Mouse (Mus musculus): ENCODE measurements around the gene Gm27021.

Gene Gm27021

DNA sequence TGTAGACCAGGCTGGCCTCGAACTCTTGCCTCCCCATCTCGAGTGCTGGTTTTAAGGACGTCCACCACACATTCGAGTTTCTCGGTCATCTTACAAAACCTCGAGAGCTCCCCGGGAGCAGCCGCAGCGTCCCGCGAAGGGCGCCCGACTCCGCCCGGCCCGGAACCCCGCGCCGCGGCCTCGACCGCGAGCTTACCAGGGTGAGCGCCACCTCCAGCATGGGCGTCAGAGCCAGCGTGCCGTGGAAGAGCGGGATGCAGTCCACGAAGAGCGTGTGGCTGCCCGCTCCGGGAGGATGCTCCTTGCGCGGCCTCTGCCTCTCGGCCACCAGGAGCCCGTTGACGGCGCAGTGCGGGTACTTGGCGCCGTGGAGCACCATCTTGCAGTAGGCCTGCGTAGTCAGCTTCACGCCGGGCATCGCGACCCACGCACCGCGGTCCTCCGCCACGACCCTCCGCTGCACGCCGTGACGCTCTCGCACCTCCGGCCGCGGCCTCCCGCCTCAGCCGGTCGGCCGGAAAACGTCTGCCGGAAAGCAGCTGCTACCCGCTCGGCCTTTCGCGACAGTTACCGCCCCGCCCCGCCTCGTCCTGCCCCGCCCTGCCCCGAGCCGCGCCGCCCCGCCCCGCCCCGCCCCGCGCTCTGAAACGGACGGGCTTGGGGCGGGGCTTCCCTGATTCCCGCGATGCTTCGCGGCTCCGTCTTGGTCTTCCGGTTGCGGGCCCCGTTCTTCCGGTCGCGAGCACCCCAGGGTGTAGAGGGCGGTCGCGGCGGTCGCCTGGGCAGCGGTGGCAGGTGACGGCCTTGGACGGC is at the start of gene Gm27021, which contains the start of gene Cox4i1:
Gene Gm27021, minus strand, starts transcription at position 519 of the 813 bp plus-strand sequence.
Gene Cox4i1, plus strand, starts transcription at position 662 of the 813 bp plus-strand sequence.
- DNase-seq: peak; percentile 94

- no peak for DNase-seq
Measured at GRCm38 (mm10) chr8:120715996-120716680, 48.3 kb upstream of the Gm27021 start.

DNA sequence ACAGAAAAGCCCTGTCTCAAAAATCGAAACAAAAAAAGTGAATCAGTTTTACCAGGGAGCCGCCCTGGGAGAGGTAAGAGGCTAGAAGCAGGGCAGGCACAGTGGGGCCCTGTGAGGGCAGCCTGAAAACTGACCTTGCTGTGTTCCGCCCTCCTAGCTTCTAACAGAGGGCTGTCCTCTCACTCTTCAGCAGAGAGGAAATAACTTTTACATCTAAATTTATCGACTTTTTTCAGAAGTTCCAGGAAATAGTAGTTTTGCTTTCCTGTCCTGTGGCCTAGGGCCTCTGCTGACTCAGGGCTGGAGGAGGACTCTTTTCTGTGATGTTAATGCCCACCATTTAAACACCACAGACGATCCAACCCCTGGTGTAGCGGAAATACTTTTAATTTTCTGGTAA is 47.3 kb upstream of the Gm27021 start:
- DNase-seq: no peak

- no peak for DNase-seq
Measured at GRCm38 (mm10) chr8:120709176-120709575, 41.3 kb upstream of the Gm27021 start.

GRCm38 (mm10) chr8:120706193-120706592 is 38.3 kb upstream of the Gm27021 start:
- no peak for DNase-seq

- DNase-seq: no peak
Measured at GRCm38 (mm10) chr8:120705163-120705562, 37.3 kb upstream of the Gm27021 start.

- DNase-seq: no peak
Measured at GRCm38 (mm10) chr8:120704203-120704602, 36.3 kb upstream of the Gm27021 start.

DNA sequence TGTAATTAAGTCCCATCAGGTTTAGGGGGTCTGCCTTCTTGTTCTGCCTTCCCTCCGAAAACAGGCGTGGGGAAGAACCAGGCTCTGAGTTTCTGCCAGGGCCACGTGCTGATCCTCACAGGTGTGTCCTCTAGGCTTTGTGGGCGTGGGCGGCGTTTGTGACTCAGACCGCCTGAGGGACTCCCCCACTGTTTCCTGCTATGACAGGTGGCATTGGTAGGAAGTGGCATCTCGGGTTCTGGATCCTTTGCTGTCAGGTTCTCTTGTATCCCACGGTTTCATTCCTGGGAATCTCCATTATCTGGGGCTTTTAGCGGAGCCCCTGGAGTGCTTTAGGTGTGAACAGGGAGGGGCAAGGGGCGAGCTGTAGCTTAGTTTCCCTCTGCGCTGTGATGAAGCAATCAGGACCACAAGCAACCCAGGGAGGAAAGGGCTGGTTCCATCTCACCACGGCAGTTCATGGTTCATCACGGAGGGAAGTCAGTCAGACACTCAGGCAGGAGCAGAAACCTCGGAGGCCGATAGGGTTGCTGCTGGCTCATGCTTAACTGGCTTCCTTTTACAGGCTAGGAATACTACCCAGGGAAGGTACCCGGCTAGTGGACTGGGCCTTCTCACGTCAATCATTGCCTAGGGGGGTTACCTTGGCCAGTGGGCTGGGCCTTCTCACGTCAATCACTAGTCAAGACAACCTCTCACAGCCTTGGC is 34.0 kb upstream of the Gm27021 start:
- DNase-seq: peak; percentile 20

DNA sequence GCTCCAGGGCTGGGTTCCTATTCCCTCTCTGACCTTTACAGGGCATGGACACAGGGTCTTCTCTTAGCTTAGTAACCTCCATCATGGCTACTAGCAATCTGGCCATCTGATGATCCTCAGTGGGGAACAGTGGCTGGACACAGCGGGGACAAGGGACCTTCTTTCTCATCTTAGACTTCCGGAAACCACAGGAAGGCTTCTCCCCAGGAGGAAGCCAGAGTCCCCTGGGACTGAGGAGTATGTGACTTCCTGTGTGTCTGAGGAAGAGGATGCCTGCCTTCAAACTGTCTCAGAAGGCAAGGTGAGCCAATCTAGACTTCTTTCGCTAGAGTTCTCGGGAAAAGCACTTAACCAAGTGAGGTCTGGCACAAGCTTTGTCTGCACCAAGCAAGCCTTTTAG is 32.2 kb upstream of the Gm27021 start:
- no peak for DNase-seq

DNA sequence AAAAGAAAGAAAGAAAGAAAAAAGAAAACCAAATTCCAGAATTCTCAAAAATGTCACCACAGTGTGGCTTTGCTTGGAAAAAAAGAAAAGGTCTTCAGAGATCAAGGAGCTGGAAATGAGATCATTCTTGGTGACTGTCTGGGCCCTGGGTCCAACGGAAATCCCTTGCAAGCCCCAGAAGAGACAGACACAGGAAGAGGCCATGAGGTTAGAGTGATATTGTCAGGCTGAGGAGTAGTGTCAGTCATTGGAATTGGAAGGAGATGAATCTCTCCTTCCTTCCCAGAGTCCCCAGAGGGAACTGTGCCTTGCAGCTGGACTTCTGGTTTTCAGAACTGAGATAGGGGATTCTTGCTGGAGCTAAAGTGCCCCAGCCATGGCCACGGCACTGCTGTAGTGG is 31.7 kb upstream of the Gm27021 start:
- DNase-seq: no peak

- no peak for DNase-seq
Measured at GRCm38 (mm10) chr8:120699079-120699478, 31.2 kb upstream of the Gm27021 start.

DNA sequence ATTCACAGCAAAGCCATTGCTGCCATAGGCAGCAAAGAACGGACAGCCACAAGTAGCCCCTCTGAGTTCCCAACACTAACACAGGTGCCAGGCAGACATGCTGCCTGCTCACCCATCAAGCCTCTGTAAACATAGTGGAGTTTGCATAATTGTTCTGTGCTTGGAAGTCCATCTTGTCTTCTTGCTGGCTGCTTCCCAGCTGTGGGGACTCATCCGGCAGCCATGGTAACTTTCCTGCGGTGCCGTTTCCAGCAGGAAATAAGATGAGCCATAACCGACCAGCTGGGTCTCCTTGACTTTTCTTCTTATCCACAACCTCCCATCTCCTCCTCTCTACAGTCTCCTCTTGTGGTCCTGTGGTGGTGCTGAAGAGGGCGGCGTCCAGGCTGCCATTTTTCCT is 30.5 kb upstream of the Gm27021 start:
- DNase-seq: no peak

GRCm38 (mm10) chr8:120697979-120698272 is 30.0 kb upstream of the Gm27021 start:
- DNase-seq: no peak

GRCm38 (mm10) chr8:120697154-120697978 is 29.5 kb upstream of the Gm27021 start:
- no peak for DNase-seq

DNA sequence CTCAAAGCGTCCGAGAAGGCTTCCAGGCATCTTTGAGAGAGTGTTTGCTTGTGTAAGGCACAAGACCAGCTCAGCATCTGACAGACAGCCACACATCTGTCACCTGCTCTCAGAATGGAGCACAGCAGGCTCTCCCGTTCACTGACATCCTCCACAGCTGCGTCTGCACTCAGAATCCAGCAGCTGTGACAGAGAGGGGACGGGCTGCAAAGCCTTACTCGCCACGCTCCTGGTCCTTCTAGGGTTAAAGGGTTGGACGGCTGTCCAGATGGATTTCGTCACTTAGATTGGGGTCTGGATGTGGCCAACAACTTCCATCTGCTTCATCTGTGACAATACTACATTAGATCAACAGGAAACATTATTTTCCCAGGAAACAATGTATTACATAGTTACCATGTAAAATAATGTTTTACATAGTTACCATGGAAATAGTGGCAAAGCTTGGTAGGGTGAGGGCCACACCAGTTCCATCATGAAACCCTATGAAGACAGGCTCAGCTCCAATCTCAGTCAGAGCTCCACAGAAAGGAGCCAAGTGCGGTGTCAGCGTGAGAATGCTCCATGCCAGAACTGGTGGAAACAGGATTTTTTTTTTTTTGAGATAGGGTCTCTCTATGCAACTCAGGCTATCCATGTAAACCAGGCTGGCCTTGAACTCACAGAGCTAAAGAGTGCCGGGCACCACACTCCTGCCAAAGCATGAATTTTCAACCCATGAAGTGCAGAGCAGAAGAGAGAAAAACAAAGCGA is 28.7 kb upstream of the Gm27021 start:
- no peak for DNase-seq

DNA sequence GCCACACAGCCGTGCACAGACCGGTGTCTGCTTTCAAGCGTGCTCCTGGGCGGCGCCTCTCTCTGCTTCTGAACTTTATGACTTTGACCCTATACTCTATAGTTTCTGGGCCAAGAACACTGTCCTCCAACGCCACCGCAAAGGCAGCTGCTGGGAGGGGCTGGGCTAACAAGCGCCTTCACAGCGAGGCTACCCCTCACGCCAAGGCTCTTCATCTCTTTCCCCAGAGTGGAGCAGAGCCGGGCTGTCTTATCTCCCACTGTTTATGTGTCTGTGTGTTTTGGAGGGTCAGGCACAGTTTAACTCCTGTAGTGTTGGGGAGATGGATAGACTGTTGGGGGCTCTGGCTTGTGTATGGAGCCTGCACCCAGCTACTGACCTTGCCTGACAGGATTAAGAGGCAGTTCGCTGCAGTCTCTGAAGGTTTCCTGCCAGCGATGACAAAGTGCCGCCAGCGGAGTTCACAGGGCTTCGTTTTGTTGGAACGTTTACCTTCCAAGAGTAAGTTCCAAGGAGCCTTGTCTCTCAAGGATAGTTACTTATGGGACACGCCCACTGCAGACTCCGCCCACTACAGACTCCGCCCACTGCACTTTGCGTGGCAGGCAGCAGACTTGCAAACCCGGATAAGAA is 26.1 kb upstream of the Gm27021 start:
- no peak for DNase-seq

- no peak for DNase-seq
Measured at GRCm38 (mm10) chr8:120692934-120693333, 25.1 kb upstream of the Gm27021 start.

GRCm38 (mm10) chr8:120688511-120688910 is 20.6 kb upstream of the Gm27021 start:
- no peak for DNase-seq

DNA sequence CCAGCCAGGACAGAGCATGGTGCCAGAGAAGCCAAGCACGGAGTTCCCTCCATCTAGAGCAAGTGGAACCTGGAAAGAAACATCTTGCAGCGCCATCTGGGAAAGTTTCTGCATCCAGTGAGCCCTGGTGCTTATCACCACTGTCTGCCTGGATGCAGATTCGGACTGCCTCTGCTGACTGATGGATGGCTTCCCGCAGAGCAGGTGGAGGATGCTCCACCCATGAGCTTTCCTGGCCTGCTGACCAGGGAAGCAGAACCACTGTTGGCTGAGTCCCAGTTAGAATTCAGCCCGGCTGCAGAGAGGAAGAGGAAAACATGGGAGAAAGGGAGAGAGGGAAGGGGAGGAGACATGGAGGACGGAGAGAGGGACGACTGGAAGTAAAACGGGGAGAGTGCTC is 19.9 kb upstream of the Gm27021 start:
- DNase-seq: no peak

DNA sequence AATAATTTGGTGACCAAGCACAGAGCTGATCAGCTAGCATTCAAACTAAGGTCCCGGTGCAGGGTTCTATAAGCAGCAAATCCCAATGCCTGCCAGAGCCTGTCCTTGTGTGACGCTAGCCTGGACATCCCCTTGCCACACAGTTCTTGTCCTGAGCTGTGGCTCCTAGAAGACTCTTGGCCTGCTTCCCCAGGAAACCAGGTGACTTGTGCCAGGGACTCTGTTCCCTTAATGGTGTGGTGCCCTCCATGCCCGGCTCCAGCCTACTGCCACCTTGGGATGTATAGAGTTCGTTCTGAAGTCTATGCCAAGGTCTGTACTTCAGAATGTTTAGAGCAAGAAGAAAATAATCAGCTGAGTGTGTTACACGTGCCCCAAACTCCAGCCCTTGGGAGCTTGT is 18.7 kb upstream of the Gm27021 start:
- DNase-seq: no peak

DNA sequence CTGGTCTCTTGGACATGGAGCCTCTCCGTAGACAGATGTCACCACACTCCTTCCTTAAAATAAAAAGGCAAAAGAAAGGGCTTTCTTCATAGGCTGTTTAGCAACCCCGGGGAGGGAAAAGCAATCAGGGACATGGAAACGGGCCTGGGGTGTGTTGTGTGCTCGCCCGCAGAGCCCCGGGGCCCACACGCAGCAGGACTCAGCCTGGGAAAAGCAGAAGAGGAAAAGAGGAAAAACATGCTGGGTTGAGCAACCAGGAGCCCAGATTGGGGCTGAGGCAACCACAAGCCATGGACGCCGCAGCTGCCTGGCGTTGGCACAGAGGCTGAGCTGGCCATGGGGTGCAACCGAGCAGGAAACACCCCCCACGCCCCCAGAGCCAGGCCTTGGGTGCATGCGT is 18.2 kb upstream of the Gm27021 start:
- DNase-seq: no peak

DNA sequence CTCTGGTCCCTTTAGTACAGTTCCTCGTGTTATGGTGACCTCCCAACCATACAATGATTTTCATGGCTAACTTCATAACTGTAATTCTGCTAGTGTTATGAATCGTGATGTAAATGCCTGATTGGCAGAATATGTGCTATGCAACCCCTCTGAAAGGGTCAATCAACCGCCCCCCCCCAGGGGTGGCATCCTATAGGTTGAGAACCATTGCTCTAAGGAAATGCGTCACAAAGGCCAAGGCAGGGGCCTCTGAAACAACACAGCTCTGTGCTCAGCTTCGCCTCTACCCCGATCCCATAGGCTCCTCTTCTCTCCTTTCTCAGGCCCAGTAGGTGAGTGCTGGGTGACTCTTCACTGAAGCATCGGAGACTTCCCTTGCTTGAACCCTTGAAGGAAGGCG is 17.7 kb upstream of the Gm27021 start:
- no peak for DNase-seq

All from cerebellum, adult 9-11 months (tissue).